Mouse (Mus musculus) midbrain, embryonic 15.5 days (tissue): ENCODE measurements around the gene Sp2. TPM values are rescaled to one million over a fixed set of nuclear protein-coding genes. Genes with fewer than 3 reads are reported as not detected.
A peak's percentile ranks its signal among the peaks of the same experiment; 100 is the strongest.

Source experiments
- ATAC-seq: fragments of 200-750 bp; cut with Nextera tagmentation; replicated peaks from 2 replicates; pipeline ENCODE4 v1.8.0; 2017; ENCODE audit warnings: moderate TSS enrichment
- H3K27ac ChIP-seq: fragments of 300-500 bp; sonication (generic); 2 replicates; pipeline ENCODE4 v1.5.1; 2015; ENCODE audit warnings: mild to moderate bottlenecking, inconsistent platforms
- H3K27me3 ChIP-seq: fragments of 300-500 bp; sonication (generic); replicated peaks from 2 replicates; pipeline ENCODE4 v1.6.1; 2015; ENCODE audit warnings: inconsistent platforms
- H3K36me3 ChIP-seq: fragments of 300-500 bp; sonication (generic); replicated peaks from 2 replicates; pipeline ENCODE4 v1.6.1; 2015; ENCODE audit warnings: inconsistent platforms
- H3K4me1 ChIP-seq: fragments of 300-500 bp; sonication (generic); 2 replicates; pipeline ENCODE4 v1.6.1; 2015; ENCODE audit warnings: inconsistent platforms
- H3K4me2 ChIP-seq: fragments of 300-500 bp; sonication (generic); 2 replicates; pipeline ENCODE4 v1.6.1; 2015; ENCODE audit warnings: inconsistent platforms, mild to moderate bottlenecking, moderate library complexity
- H3K4me3 ChIP-seq: fragments of 300-500 bp; sonication (generic); 2 replicates; pipeline ENCODE4 v1.5.1; 2015; ENCODE audit warnings: mild to moderate bottlenecking, inconsistent platforms
- H3K9ac ChIP-seq: fragments of 300-500 bp; sonication (generic); 2 replicates; pipeline ENCODE4 v1.6.1; 2015; ENCODE audit warnings: mild to moderate bottlenecking, inconsistent platforms
- H3K9me3 ChIP-seq: fragments of 300-500 bp; sonication (generic); 2 replicates; pipeline ENCODE4 v1.6.1; 2016; ENCODE audit warnings: inconsistent platforms
- WGBS: fragments of 180-500 bp; shearing (Covaris S2); methylation state at CpG from one replicate; pipeline ENCODE4 v1.1.7; 2015; ENCODE audit warnings: mixed read lengths; 5-methylcytosine and 5-hydroxymethylcytosine counted together
- polyA plus RNA-seq: library from polyadenylated mRNA; unstranded; fragments of >200 nt; fragmentation: Nextera tagmentation; extraction: Ambion mirVana; gene quantifications from 2 replicates; pipeline ENCODE4 v1.2.1, GENCODE M21; 2015

Gene Sp2
- polyA plus RNA-seq, 1 experiment from 2014 or later: 16.2 TPM

DNA sequence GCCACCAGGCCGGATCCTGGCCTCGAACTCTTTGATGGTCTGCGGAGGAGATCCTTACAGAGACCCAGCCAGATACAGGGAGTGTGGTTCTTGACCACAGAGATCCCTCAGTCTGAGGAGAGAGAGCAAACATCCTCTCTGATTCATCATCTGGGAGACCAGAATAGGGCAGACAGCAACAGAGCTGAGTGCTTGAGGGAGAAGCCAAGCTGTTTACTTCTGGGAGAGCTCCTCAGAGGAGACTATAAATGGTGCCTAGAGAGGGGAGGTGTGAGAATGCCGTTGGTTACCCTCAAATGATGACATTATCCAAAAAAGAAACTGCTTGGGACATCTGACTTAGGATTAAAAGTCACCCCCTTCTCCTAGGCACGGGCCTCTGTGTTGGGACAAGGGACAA is 8.7 kb upstream of the Sp2 start:
- Histone ChIP-seq H3K36me3 (no peaks in the 10 kb centered on the region), H3K4me2 (no peak overlapping the region), H3K27me3 (peaks cover 12% of the 10 kb centered on the region; the same call in 1 of the 2 replicates), H3K27ac (no peak overlapping the region), H3K4me3 (no peak overlapping the region), H3K4me1 (peaks cover 12% of the 10 kb centered on the region), H3K9me3 (no peaks in the 10 kb centered on the region), H3K9ac (no peak overlapping the region)
- ATAC-seq: no peak
- WGBS: 77% methylated on average over 5 of the region's 5 CpGs

DNA sequence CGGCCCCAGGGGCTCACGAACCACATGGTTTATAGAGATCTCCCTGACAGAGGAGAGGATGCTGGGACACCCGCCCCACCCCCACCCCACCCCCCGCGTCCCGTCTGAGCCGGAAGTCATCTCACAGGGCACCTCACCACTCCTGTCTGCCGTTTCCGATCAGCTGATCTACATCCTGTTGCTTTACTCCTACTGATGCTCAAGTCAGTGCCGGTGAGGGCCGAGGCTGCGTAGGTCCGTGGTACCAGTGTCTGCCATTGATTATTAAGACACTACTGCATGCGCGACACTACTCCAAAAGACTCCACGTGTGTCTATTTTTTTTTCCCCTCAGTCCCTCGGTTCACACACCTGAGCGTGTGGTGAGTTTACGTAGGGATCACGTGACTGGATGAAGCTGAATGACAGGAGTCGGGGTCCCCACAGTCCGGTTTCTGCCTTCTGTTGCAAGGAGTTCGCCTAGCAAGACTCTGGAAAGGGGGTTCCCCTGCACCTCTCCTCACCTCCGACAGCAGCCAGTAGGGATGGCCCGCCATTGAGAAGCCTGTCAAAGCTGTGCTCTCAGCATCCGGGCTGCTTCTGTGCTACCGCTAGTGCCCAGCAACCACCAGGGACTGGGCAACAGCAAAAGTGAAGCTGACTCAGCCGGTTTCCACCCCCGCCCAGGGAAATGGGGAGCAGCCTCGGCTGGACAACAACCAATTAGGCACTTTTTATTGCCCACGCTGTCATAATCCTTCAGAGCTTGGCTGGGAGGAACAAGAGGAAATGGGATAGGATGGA is 5.3 kb upstream of the Sp2 start:
- peak overlapping the region; percentile 59 for H3K4me2 ChIP-seq
- no peaks in the 10 kb centered on the region for H3K9me3 ChIP-seq
- 6% methylated on average over 31 of the region's 31 CpGs for WGBS
- peak overlapping the region; percentile 23 for H3K9ac ChIP-seq
- peak overlapping the region; percentile 51; the same call in 1 of the 2 replicates for H3K27ac ChIP-seq
- peak overlapping the region; percentile 39 for H3K4me3 ChIP-seq
- H3K27me3 ChIP-seq: peaks cover 21% of the 10 kb centered on the region
- peak; percentile 88 for ATAC-seq
- H3K36me3 ChIP-seq: no peaks in the 10 kb centered on the region
- peaks cover 11% of the 10 kb centered on the region for H3K4me1 ChIP-seq

DNA sequence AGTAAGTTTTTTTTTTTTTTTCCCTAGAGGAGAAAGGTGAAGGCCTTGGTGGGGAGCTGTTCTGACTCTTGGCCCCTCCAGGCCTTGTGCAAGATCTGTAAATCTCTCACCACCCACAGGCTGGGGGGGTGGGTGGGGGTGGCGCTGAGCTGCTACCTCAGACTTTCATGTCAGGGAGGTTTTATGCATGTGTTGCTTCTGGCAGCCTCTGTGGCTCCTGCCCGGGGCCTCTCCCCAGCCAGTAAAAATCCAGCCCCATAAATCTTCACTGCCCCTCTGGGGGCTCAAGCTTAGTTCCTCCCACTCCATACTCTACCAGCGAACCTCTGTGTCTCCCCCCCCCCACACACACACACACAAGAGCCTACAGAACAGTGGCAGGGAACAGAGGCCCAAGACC is 3.7 kb upstream of the Sp2 start:
- WGBS: 77% methylated on average over 3 of the region's 3 CpGs
- peaks cover 15% of the 10 kb centered on the region for H3K4me1 ChIP-seq
- no peak overlapping the region for H3K9ac ChIP-seq
- no peak for ATAC-seq
- no peaks in the 10 kb centered on the region for H3K9me3 ChIP-seq
- H3K27me3 ChIP-seq: peaks cover 21% of the 10 kb centered on the region
- H3K4me2 ChIP-seq: no peak overlapping the region
- no peaks in the 10 kb centered on the region for H3K36me3 ChIP-seq
- no peak overlapping the region for H3K4me3 ChIP-seq
- no peak overlapping the region for H3K27ac ChIP-seq

DNA sequence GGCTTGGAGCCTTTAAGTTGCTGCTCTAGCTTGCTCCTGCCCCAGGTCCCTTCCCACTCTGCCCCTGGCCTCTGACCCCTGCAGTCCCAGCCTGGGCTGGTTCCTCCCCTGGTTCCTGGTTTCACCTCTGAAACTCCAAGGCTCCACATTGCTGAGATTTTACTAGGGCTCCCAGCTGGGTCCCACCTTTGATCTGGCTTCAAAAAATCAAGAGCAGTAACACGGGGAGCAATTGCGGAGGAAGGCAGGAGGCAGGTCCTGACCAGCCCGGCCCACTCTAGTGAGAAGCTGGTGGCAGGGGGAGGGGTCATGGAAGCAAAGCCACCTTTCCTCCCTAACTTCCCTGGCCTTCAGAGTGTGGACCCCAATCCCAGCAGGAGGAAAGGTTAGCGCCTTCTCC is 2.1 kb upstream of the Sp2 start:
- 25% methylated on average over 4 of the region's 4 CpGs for WGBS
- Histone ChIP-seq H3K4me3 (no peak overlapping the region), H3K4me2 (no peak overlapping the region), H3K36me3 (no peaks in the 10 kb centered on the region), H3K27ac (no peak overlapping the region), H3K9me3 (no peaks in the 10 kb centered on the region), H3K27me3 (peaks cover 21% of the 10 kb centered on the region), H3K4me1 (peaks cover 15% of the 10 kb centered on the region), H3K9ac (no peak overlapping the region)
- ATAC-seq: no peak

DNA sequence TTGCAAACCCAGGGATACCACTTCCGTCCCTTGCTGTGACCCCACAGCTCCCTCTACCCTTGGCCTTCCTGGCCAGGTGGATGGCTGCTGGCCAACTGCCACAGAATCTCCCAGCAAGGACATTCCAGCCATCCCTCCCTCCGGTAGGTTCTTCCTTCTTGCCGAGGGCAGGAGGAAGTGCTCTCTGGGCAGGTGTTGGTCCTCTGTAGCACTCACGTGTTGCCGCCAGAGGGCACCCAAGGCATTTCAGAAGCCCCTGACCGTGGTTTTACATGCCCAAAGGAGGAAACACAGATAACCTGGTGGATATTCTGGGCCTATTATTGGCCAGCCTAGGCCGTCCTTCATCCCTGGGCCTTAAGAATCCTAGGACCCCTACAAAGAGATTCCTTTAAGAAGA is 404 bp downstream of the Sp2 start:
- H3K9me3 ChIP-seq: no peaks in the 10 kb centered on the region
- no peaks in the 10 kb centered on the region for H3K36me3 ChIP-seq
- 0 out of 2 replicates have a peak overlapping the region, but pooled peaks have one; percentile 25 for H3K4me2 ChIP-seq
- 1% methylated on average over 7 of the region's 7 CpGs for WGBS
- H3K4me3 ChIP-seq: no peak overlapping the region
- H3K4me1 ChIP-seq: peaks cover 13% of the 10 kb centered on the region
- H3K27me3 ChIP-seq: peaks cover 15% of the 10 kb centered on the region
- no peak overlapping the region for H3K27ac ChIP-seq
- no peak overlapping the region for H3K9ac ChIP-seq
- no peak for ATAC-seq

DNA sequence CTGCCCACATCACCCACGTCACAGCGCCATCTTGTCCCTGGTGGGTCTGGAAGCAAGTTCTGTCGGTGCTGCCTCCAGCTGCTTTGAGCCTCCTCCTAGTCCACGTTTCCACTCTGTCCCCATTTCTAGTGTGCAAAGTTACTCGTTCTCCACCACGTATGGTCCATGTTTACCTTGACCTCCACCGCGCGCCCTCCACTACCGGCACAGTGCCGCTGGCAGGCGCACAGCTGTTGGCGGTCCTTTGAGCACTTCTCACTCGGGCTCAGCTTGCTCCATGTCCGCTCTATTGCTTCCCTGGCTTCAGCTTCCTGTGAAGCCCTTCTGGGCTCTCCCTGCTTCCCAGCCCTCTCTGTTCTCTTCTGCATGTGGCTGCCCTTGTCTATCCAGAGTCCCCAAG is 1.3 kb downstream of the Sp2 start:
- H3K4me2 ChIP-seq: no peak overlapping the region
- H3K27me3 ChIP-seq: peaks cover 9% of the 10 kb centered on the region; the same call in 1 of the 2 replicates
- H3K9me3 ChIP-seq: no peaks in the 10 kb centered on the region
- 80% methylated on average over 15 of the region's 15 CpGs for WGBS
- H3K36me3 ChIP-seq: no peaks in the 10 kb centered on the region
- H3K9ac ChIP-seq: no peak overlapping the region
- no peak for ATAC-seq
- peaks cover 17% of the 10 kb centered on the region for H3K4me1 ChIP-seq
- H3K4me3 ChIP-seq: no peak overlapping the region
- H3K27ac ChIP-seq: no peak overlapping the region

DNA sequence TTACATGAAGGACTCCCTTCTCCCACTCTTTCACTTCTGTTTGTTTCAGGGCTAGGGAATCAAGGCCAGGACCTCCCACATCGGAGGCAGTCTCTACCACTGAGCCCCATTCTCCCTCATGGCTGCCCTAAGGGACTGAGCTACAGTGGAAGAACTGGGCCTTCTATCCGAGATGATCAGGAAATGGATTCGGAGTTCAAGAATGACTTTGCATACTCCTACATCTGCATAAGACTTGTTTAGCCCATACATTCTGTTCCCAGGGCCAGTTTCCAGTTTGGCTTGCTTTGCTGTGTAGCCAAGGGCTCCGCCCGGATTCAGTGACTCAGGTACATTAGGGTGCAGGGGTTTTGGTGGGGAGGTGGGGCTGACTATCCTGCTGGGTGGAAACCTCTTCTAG is 2.7 kb downstream of the Sp2 start:
- WGBS: 78% methylated on average over 5 of the region's 5 CpGs
- Histone ChIP-seq H3K4me3 (no peak overlapping the region), H3K27ac (no peak overlapping the region), H3K27me3 (peaks cover 3% of the 10 kb centered on the region; the same call in 1 of the 2 replicates), H3K36me3 (no peaks in the 10 kb centered on the region), H3K9me3 (no peaks in the 10 kb centered on the region), H3K4me2 (no peak overlapping the region), H3K9ac (no peak overlapping the region), H3K4me1 (peaks cover 26% of the 10 kb centered on the region)
- no peak for ATAC-seq

DNA sequence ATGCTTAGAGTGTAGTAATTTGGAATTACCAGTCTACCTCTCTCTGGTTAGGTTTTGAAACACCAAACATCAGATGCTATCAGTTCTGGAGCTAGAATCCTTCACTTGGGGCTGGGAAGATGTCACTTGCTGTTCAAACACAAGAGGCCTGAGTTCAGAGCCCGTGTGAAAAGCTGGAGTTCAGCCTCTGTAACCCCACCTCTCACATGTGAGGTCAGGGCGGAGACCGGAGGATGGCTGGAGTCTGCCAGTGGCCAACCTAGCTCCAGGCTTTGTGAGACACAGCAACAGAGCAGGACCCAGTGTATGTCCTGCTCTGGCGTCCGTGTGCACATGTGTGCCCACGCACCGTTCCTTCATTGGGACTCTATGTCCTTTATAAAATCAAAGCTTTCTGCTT is 3.4 kb downstream of the Sp2 start:
- H3K27ac ChIP-seq: no peak overlapping the region
- no peaks in the 10 kb centered on the region for H3K27me3 ChIP-seq
- 86% methylated on average over 7 of the region's 7 CpGs for whole genome bisulfite sequencing
- no peak overlapping the region for H3K4me3 ChIP-seq
- ATAC-seq: no peak
- H3K9me3 ChIP-seq: no peaks in the 10 kb centered on the region
- no peak overlapping the region for H3K9ac ChIP-seq
- H3K36me3 ChIP-seq: no peaks in the 10 kb centered on the region
- peaks cover 26% of the 10 kb centered on the region for H3K4me1 ChIP-seq
- H3K4me2 ChIP-seq: no peak overlapping the region

DNA sequence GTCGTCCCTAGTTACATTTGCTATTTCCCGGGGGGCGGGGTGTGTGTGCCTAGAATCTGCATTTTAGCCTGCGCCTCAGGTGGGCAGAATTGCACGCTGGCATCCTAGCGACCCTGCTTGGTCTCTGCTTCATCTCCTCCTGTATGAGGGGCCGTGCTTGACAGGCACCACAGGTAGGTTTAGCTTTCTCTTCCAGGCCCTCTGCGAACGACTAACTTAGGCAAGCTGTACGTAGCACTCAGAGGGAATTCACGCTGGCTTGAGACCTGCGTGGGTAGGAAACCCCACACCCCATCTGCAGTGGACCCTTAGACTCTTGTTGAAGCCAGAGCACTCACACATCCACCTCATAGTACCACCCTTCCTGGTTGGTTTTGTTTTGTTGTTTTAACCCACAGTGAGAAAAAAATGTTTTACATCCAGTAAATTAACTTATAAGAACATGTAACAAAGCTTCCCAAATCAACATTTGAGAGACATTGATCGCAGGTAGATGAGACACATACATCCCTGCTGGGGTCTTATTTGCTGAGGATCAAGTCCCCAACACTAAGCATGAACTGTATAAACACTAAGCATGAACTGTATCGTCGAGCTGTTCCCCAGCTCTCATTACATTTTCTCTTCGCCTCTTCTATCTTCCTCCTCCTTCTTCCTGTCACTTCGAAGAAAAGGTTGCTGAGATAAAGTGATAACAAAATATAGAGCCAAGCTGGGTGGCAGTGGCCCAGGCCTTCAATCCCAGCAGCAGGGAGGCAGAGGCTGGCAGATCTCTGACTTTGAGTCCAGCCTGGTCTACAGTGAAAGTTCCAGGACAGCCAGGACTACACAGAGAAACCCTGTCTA is 4.1 kb downstream of the Sp2 start:
- Histone ChIP-seq H3K4me3 (peak overlapping the region; percentile 59), H3K27ac (peak overlapping the region; percentile 87), H3K9ac (peak overlapping the region; percentile 65), H3K36me3 (no peaks in the 10 kb centered on the region), H3K4me1 (peaks cover 31% of the 10 kb centered on the region), H3K4me2 (peak overlapping the region; percentile 86), H3K27me3 (no peaks in the 10 kb centered on the region), H3K9me3 (no peaks in the 10 kb centered on the region)
- ATAC-seq: no peak
- 32% methylated on average over 17 of the region's 17 CpGs for WGBS

DNA sequence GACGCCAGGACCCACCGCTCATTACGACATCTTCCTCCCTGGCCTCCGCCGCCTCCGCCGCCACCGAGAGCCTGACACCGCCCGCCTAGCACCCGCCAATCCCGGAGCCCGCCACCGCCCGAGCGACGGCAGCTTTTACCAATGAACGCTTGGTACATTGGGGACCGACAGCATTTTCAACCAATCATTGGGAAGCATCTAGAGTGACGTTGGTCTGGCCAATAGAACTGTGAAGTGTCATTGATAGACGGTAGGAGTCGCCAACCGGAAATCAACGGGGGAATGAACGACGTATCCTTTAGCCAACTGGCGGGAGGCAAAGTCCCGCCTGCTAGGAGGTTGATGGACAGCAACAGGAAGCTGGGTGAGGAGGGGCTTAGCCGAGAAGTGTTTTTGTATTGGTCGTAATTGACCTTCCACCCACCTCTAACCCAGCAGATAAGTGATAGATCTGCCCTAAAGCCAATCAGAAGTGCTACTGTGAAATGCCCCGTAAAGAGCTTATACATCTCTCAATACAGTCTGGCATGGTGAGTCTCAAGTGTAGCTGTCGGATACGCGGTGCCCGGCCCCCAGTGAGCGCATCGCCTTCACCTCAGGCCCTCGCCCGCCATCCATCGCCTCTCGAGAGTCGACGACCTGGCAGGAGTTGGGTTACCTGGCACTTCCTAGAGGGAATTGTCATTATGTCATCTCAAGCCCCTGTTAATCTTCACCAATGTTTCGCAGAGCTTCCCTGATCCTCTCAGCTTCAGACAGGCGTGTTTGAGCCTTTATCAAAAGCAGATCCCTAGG is 5.0 kb downstream of the Sp2 start:
- peak; percentile 98 for ATAC-seq
- H3K36me3 ChIP-seq: no peaks in the 10 kb centered on the region
- H3K27me3 ChIP-seq: no peaks in the 10 kb centered on the region
- H3K4me3 ChIP-seq: peak overlapping the region; percentile 91
- H3K9me3 ChIP-seq: no peaks in the 10 kb centered on the region
- H3K9ac ChIP-seq: peak overlapping the region; percentile 91
- WGBS: under 1% methylated on average over 45 of the region's 45 CpGs
- peaks cover 39% of the 10 kb centered on the region for H3K4me1 ChIP-seq
- H3K4me2 ChIP-seq: peak overlapping the region; percentile 86
- peak overlapping the region; percentile 98 for H3K27ac ChIP-seq

DNA sequence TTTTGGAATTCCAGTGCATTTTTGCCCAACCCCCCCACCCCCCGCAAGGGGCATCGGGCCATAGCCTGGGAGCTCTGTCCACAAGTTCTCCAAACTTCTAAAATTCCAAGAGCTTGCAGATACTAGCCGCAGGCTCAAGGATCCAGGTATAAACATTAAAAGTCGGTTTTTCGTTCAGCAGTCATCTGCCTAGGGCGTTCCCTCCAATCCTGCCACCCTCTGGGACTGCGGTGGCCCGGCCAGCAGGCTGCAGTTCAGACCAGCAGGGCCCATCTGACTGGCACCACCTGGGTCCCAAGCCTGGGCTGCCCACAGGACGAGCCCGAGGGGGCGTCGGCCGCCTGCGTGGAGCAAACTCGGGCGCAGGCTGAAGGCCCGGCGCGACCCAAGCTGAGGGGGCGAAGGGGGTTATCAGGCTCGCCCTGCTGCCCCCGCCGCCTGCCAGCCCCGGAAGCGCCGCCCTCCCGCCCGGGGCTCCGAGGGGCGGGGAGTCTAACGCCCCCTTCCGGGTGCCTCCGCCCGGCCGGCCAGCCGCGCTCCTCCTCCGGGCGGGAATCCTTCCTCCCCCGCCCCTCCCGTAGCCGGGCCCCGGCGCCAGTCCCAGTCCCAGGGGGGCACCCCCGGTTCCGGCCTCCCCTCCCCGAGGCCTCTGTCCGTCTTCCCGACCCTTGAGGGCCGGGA is 5.7 kb downstream of the Sp2 start:
- peaks cover 41% of the 10 kb centered on the region for H3K4me1 ChIP-seq
- H3K9ac ChIP-seq: peak overlapping the region; percentile 91
- peak overlapping the region; percentile 98 for H3K27ac ChIP-seq
- H3K4me2 ChIP-seq: peak overlapping the region; percentile 67
- ATAC-seq: peak; percentile 76
- H3K4me3 ChIP-seq: peak overlapping the region; percentile 91
- no peaks in the 10 kb centered on the region for H3K36me3 ChIP-seq
- H3K27me3 ChIP-seq: no peaks in the 10 kb centered on the region
- no peaks in the 10 kb centered on the region for H3K9me3 ChIP-seq
- WGBS: under 1% methylated on average over 50 of the region's 50 CpGs
